Mouse (Mus musculus): Measurements from ENCODE around the gene Lman2. TPM values are rescaled to one million over a fixed set of nuclear protein-coding genes. Genes with fewer than 3 reads are reported as not detected.

Lman2 gene
- polyA plus RNA-seq (2015; fragmentation: Nextera tagmentation; extraction: Ambion mirVana) = 59.1 and 65.6 TPM in 2 replicates

DNA sequence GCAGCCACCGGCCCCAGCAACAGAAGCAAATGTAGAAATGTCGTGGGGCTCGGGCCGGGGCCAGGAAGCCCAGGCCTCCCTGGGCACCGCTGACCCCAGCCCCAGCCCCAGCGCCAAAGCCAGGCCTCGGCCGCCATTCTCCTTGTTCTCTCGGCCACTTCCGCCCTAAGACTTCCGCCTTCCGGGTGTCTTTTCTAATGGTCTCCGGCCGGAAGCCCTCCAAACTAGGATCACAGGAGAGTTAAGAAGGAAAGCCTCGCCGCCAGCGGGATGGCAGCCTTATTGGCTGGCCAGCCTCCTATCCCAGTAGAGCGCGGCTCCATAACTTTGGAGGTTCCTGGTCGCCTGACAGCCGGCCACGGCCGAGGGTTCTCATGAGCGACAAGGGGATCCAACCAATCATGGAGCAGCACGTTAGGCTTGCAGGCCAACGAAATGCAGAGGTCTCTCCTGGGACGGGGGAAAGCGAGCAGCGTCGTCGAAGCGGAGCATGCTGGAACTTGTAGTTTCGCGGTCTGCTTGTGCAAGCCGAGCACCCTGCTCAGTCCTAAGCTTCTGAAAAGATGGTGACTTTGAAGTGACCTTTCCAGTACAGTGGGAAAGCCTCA is at the start of gene Lman2:
Gene Lman2, minus strand, starts transcription at position 331 of the 608 bp plus-strand sequence.
- under 1% methylated on average over 35 of the region's 35 CpGs for WGBS (ENCODE audit: insufficient replicate concordance)
- no peaks in the 10 kb centered on the region for H3K9me3 ChIP-seq (replicated peaks)
- peak within 1 kb of the TSS; percentile 93 for H3K9ac ChIP-seq
- H3K27ac ChIP-seq = peak within 1 kb of the TSS; percentile 94
- peaks cover 49% of the 10 kb centered on the region for H3K4me1 ChIP-seq (replicated peaks)
- H3K27me3 ChIP-seq = 0 out of 2 replicates have a peak, but pooled peaks cover 2% of the 10 kb centered on the region
- peak within 1 kb of the TSS; percentile 93 for H3K4me3 ChIP-seq (replicated peaks)
- peak; percentile 93 for DNase-seq
- peak; percentile 96 for ATAC-seq (ENCODE audit: low read depth)
- peaks cover 36% of the 10 kb centered on the region for H3K36me3 ChIP-seq
- H3K4me2 ChIP-seq = peak within 1 kb of the TSS; percentile 84

DNA sequence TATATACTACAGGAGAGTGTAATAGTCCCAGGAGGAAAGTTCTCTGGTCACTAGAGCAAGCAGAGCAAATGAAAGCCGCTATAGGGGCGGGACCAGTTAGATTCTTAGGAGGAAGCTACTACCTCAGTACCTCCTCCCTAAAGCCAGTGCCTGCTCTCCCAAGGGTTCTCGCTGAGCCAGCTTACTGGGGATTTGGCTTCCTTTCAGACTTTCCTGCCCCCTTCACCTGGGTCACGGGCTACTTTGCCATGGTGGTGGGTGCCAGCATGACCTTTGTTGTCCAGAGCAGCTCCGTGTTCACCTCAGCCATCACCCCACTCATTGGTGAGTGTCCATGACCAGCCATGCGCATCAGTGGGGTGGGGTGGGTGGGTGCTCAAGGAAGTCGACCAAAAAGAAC is 49.2 kb upstream of the Lman2 start:
- H3K4me2 ChIP-seq = no peak overlapping the region
- peaks cover 87% of the 10 kb centered on the region for H3K27me3 ChIP-seq
- H3K36me3 ChIP-seq = no peaks in the 10 kb centered on the region
- H3K9ac ChIP-seq = no peak overlapping the region
- DNase-seq = no peak
- H3K4me1 ChIP-seq (replicated peaks) = peaks cover 14% of the 10 kb centered on the region
- 56% methylated on average over 7 of the region's 7 CpGs for WGBS (ENCODE audit: insufficient replicate concordance)
- no peaks in the 10 kb centered on the region for H3K9me3 ChIP-seq (replicated peaks)
- H3K27ac ChIP-seq = no peak overlapping the region
- no peak overlapping the region for H3K4me3 ChIP-seq (replicated peaks)
- ATAC-seq (ENCODE audit: low read depth) = no peak

DNA sequence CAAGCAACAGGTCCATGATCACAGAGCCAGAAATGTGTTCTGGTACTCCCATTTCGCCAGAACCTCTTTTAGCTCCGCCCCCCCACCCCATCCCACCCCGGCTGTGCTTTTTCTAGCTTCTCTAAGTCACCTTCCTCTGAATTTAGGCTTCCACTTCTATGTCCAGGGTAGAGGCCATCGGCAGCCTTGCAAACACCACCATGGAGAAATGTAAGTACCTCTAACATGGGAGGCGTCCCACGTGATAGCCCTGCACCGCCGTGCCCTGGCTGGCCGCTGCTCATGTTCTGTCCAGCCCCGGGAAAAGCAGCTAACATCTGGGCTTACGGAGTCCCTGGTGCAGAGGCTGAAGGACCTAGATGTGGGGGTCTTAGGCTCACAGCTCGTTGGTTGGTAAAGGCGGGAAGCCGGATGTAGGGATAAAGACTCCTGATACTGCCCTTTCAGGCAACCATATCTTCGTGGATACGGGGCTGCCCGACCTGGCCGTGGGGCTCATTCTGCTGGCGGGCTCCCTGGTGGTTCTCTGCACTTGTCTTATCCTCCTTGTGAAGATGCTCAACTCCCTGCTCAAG is 46.0 kb upstream of the Lman2 start:
- Histone ChIP-seq H3K4me3 (replicated peaks) (no peak overlapping the region), H3K36me3 (no peaks in the 10 kb centered on the region), H3K27ac (no peak overlapping the region), H3K4me1 (replicated peaks) (peaks cover 7% of the 10 kb centered on the region), H3K27me3 (peaks cover 97% of the 10 kb centered on the region), H3K9me3 (replicated peaks) (no peaks in the 10 kb centered on the region), H3K4me2 (no peak overlapping the region), H3K9ac (no peak overlapping the region)
- DNase-seq = no peak
- ATAC-seq (ENCODE audit: low read depth) = no peak
- WGBS (ENCODE audit: insufficient replicate concordance) = 70% methylated on average over 19 of the region's 19 CpGs

DNA sequence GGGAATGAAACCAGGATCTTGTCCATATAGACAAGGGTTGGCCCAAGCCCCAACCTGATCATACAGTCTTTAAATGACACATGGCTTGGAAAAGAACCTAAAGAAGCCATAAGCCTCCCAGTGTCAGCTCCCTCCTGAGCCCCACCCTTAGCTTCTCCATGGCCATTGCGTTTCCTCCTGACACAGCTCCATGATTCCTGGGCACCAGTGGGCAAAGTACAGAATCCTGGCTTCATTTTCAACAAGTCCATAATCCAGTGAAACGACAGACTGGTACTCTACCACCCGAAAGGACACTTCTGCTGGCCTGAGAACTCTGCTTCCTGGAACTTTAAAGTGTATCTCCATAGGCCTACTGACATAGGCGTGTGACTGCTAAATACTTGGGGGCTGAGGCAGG is 44.8 kb upstream of the Lman2 start:
- H3K9ac ChIP-seq = no peak overlapping the region
- no peak overlapping the region for H3K27ac ChIP-seq
- H3K4me3 ChIP-seq (replicated peaks) = no peak overlapping the region
- no peak for ATAC-seq (ENCODE audit: low read depth)
- no peaks in the 10 kb centered on the region for H3K4me1 ChIP-seq (replicated peaks)
- H3K36me3 ChIP-seq = no peaks in the 10 kb centered on the region
- DNase-seq = no peak
- H3K9me3 ChIP-seq (replicated peaks) = no peaks in the 10 kb centered on the region
- WGBS (ENCODE audit: insufficient replicate concordance) = 65% methylated on average over 4 of the region's 4 CpGs
- peaks cover 98% of the 10 kb centered on the region for H3K27me3 ChIP-seq
- H3K4me2 ChIP-seq = no peak overlapping the region

DNA sequence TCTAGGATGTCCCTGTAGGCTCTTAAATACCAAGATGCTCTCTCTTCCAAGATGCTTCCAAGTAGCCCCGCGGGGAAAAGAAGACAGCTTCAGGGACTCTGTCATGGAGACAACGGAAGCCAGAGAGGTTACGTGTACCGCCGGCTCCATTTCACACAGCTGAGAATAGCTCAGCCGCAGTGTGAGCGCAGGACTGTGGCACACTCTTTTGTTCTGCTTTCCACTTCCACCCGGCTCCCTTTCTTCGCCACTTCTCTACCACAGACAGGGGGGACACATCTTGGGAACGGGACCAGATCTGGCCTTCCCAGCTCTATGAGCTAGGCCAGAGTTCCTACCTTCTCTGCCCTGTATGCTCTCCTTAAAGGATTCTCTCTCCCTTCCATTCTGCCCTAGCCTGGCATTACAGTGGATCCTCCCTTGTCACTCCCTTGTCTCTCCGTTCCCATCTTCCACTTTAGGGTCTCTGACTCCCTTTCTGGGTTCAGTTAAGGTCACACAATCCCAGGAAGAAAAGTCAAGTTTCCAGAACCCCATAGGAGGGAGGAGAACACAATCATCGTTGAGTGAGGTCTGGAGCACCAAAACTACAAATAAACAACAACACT is 43.3 kb upstream of the Lman2 start:
- Histone ChIP-seq H3K4me2 (no peak overlapping the region), H3K36me3 (no peaks in the 10 kb centered on the region), H3K9ac (no peak overlapping the region), H3K4me3 (replicated peaks) (no peak overlapping the region), H3K4me1 (replicated peaks) (no peaks in the 10 kb centered on the region), H3K27me3 (peaks cover 90% of the 10 kb centered on the region), H3K9me3 (replicated peaks) (no peaks in the 10 kb centered on the region), H3K27ac (no peak overlapping the region)
- 18% methylated on average over 13 of the region's 13 CpGs for WGBS (ENCODE audit: insufficient replicate concordance)
- ATAC-seq (ENCODE audit: low read depth) = no peak; the same call in 1 of the 2 replicates
- no peak for DNase-seq

DNA sequence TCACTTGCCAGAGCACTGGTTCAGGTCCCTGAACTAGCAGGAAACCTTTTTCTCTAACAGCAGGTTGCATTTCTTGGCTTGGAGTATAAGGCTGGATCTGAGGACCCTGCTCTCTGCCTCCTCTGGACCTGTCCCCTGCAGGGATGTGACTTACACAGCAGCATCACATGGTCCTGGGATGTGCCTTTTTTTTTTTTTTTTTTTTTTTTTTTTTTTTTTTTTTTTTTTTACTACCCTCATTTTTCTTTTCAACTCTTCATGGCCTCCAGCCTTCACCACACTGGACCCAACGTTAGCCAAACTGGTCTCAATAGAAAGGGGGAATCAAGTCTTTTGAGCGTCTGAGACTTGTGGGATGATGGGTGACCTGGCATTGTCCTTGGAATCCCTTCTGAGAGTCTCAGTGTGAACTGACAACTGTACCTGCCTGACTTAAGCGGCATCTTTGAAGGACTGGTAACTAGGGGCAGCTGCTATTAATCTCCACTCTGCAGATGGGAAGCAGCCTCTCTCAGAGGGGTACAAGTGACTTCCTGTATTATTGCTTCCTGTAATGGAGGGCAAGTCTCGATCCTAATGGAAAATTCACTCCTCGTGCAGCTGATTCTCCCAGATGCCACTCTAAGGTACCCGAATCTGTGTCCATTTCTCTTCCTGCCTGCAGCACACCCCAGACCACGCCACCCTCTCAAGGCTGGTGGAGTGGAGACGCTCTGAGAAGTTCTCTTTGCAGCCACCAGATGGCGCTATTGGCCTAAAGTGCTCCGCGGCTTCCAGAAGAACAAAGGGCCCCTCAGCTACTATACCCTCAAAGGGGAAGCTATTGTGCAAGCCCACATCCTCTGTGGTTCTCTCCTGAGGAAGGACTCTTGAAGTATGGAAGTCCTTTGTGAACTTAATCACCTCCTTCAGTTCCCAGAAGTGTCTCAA is 42.5 kb upstream of the Lman2 start:
- WGBS (ENCODE audit: insufficient replicate concordance) = 9% methylated on average over 11 of the region's 11 CpGs
- peak; percentile 50; the same call in 1 of the 2 replicates for ATAC-seq (ENCODE audit: low read depth)
- DNase-seq = peak; percentile 45
- no peaks in the 10 kb centered on the region for H3K4me1 ChIP-seq (replicated peaks)
- no peak overlapping the region for H3K9ac ChIP-seq
- no peak overlapping the region for H3K4me2 ChIP-seq
- no peak overlapping the region for H3K4me3 ChIP-seq (replicated peaks)
- peaks cover 89% of the 10 kb centered on the region for H3K27me3 ChIP-seq
- no peaks in the 10 kb centered on the region for H3K9me3 ChIP-seq (replicated peaks)
- no peak overlapping the region for H3K27ac ChIP-seq
- no peaks in the 10 kb centered on the region for H3K36me3 ChIP-seq

DNA sequence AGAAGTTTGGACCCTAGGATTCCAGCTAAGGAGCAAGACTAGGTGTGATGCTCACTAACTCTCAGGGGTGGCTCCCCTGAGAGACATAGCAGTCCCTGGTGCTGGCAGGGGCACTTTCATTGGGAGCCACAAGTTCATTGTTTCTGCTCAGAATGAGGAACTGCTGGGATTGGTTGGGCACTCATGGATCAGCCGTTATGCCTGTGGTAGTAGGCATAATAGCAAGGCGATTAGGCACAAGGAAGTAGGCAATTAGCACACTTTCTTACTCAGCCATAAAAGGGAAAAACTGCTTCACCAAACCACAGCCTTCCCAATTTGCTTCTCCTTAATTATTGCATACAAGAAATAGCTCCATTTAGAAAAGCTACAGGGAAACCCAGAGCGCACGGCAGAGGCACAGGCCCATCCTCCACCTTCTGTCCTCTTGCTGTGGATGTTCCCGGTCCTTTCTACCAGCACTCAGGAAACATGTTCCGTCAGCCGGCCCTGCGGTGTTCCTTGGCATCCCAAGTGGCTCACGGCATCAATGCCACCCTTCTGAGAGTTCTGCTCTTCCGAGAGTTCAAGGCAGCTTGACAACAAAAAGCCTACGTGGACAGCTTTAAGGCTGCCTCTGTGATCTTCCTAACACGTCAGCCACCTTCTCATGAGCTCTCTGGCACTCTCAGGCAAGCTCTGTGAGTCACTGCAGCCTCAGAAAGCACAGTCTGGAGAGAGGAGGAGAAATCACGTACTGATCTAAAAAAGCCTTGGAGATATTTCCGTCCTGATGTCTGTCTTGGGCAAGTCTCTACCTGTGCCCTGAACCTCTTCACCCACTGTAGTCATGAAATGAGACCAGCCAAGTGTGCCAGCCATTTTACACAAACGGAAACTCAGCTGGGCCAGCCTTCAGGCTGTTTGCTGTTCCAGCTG is 41.6 kb upstream of the Lman2 start:
- no peak for DNase-seq
- 55% methylated on average over 15 of the region's 15 CpGs for WGBS (ENCODE audit: insufficient replicate concordance)
- peaks cover 86% of the 10 kb centered on the region for H3K27me3 ChIP-seq
- H3K4me3 ChIP-seq (replicated peaks) = no peak overlapping the region
- H3K9ac ChIP-seq = no peak overlapping the region
- H3K27ac ChIP-seq = no peak overlapping the region
- H3K9me3 ChIP-seq (replicated peaks) = no peaks in the 10 kb centered on the region
- H3K36me3 ChIP-seq = no peaks in the 10 kb centered on the region
- H3K4me2 ChIP-seq = no peak overlapping the region
- no peak for ATAC-seq (ENCODE audit: low read depth)
- no peaks in the 10 kb centered on the region for H3K4me1 ChIP-seq (replicated peaks)

DNA sequence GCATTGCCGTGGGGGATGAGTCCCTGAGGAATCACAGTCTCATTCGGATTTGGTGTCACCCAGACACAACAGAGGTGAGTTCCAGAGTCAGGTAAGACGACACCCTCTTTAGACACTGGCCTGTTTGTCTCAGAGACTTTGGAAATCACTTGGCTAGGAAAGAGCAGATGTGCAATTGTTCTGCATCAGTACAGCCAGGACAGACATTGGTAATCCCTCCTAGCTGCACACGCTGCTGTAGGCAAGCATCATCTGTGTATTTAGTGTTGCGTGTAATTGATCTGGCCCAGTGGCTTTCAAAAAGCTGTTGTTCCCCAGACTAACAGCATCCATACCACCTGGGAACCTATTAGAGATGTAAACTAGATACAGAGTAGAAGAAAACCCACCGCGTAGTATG is 40.7 kb upstream of the Lman2 start:
- Histone ChIP-seq H3K9me3 (replicated peaks) (no peaks in the 10 kb centered on the region), H3K4me1 (replicated peaks) (no peaks in the 10 kb centered on the region), H3K4me3 (replicated peaks) (no peak overlapping the region), H3K27ac (no peak overlapping the region), H3K27me3 (peaks cover 82% of the 10 kb centered on the region), H3K9ac (no peak overlapping the region), H3K4me2 (no peak overlapping the region), H3K36me3 (no peaks in the 10 kb centered on the region)
- 63% methylated on average over 7 of the region's 7 CpGs for WGBS (ENCODE audit: insufficient replicate concordance)
- ATAC-seq (ENCODE audit: low read depth) (no peak), DNase-seq (no peak)

DNA sequence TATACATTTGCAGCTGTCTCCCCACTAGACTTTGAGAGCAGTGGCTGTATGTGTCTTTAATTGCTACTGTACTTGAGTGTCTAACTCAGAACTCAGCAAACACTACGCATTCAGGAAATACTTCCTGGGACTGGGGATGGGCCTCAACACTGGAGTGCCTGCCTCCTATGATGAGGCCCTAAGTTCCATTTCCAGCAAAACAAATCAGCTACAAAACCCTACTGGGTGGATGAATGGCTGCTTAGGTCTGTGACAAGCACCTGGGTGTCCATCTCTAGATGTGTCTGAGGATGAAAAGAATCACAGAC is 37.4 kb upstream of the Lman2 start:
- Histone ChIP-seq H3K9ac (no peak overlapping the region), H3K4me3 (replicated peaks) (no peak overlapping the region), H3K27me3 (peaks cover 65% of the 10 kb centered on the region), H3K27ac (no peak overlapping the region), H3K9me3 (replicated peaks) (no peaks in the 10 kb centered on the region), H3K36me3 (no peaks in the 10 kb centered on the region), H3K4me1 (replicated peaks) (no peaks in the 10 kb centered on the region), H3K4me2 (no peak overlapping the region)
- WGBS (ENCODE audit: insufficient replicate concordance) = 64% methylated on average over 1 of the region's 1 CpGs
- DNase-seq = no peak
- no peak for ATAC-seq (ENCODE audit: low read depth)

DNA sequence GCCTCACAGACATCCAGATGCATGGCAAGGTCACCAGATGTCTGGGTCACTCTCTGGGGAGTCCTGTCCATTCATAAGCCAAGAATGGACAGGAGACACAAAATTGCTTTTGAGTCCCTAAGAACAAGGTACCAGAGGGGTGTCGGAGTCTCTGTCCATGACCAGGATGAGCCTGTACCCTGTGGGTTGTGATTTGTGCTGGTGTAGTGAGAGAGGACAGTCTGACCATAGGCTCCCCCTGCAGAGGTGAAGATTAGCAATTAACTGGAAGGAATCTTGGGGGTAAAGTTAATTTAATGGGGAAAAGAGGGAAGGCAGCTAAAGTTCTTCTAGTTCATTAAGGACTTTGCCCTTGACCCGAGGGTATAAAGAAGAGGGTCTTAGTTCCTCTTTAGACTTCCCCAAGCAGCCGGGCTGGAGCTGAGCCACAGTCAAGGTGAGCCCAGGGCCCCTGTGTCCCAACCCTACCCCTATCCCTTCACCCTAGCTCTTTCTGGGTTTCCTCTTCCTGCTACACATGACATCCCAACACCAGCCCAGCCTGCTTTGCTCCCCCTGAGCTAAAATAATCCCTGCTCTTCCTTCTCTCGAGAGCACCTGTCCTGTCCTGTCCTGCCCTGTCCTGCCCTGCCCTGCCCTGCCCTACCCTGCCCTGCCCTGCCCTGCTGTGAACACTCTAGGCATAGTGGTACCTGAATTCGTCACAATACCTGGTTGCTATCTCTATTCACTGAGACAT is 36.9 kb upstream of the Lman2 start:
- H3K27me3 ChIP-seq = peaks cover 64% of the 10 kb centered on the region
- ATAC-seq (ENCODE audit: low read depth) (no peak), DNase-seq (no peak)

More for the DNA sequence above, 36.9 kb upstream of the Lman2 start:
- Histone ChIP-seq H3K9ac (no peak overlapping the region), H3K4me1 (replicated peaks) (no peaks in the 10 kb centered on the region), H3K36me3 (no peaks in the 10 kb centered on the region), H3K4me3 (replicated peaks) (no peak overlapping the region), H3K27ac (no peak overlapping the region), H3K9me3 (replicated peaks) (no peaks in the 10 kb centered on the region), H3K4me2 (no peak overlapping the region)
- 24% methylated on average over 5 of the region's 5 CpGs for WGBS (ENCODE audit: insufficient replicate concordance)
